Mouse (Mus musculus): ENCODE measurements around the gene 1700011L22Rik. TPM values are rescaled to one million over a fixed set of nuclear protein-coding genes. Genes with fewer than 3 reads are reported as not detected.

The 1700011L22Rik gene
- polyA plus RNA-seq, 1 experiment = not detected

DNA sequence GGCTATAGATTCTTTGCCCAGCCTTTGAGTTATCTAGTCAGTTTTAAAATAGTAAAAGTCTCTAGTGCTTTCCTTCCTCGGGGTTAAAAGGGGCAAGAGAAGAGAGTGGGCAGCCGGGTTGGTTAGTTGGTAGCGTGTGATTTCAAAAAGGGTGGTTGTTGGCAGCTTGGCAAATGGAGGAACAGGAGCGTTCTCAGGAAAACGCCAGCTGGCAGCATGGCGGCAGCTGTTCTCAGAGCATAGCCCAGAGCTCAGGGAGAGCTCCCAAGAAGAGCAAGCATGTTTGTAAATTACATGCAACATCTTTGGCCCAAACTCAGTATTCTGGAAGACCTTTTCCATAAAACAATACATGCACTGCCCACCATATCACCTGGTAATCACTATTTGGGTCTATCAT, 5.4 kb upstream of the 1700011L22Rik start:
- TF ChIP-seq POLR2A (IDR thresholded peaks at IDR 0.05; ENCODE audit: extremely low read depth, insufficient read depth, low read length) (no peak), CTCF (IDR thresholded peaks at IDR 0.05; ENCODE audit: extremely low read depth, insufficient read depth, low read length) (no peak)
- H3K4me1 ChIP-seq (ENCODE audit: control insufficient read depth, insufficient read depth, low read length) = no peaks in the 10 kb centered on the region
- H3K27ac ChIP-seq (ENCODE audit: insufficient read depth, low read length) = no peak overlapping the region
- H3K4me3 ChIP-seq (ENCODE audit: insufficient read depth, low read length) = no peak overlapping the region

GRCm38 (mm10) chr8:79243422-79243821, 4.9 kb downstream of the 1700011L22Rik start:
- H3K4me3 ChIP-seq (ENCODE audit: insufficient read depth, low read length) = no peak overlapping the region
- H3K4me1 ChIP-seq (ENCODE audit: control insufficient read depth, insufficient read depth, low read length) = no peaks in the 10 kb centered on the region
- no peak overlapping the region for H3K27ac ChIP-seq (ENCODE audit: insufficient read depth, low read length)
- no peak for TF ChIP-seq CTCF (IDR thresholded peaks at IDR 0.05; ENCODE audit: extremely low read depth, insufficient read depth, low read length)
- TF ChIP-seq POLR2A (IDR thresholded peaks at IDR 0.05; ENCODE audit: extremely low read depth, insufficient read depth, low read length) = no peak

DNA sequence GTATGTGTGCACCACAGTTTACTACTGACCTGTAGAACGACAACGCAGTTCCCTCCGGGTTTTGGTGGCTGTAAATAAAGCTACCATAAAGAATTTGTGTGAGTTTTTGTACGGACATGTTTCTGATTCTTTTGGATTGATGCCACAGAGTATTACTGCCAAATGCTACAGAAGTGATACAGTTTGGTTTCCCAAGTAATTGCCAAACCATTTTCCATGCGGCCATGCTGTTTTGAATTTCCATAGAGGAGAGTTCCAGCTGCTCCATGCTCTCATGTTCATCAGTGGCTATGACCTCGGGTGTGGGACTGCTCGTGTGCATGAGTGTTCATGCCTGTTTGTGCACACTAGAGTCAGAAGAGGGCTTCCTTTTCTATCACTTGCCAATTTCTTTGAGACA, 8.4 kb downstream of the 1700011L22Rik start:
- no peak overlapping the region for H3K27ac ChIP-seq (ENCODE audit: insufficient read depth, low read length)
- H3K4me1 ChIP-seq (ENCODE audit: control insufficient read depth, insufficient read depth, low read length) = no peaks in the 10 kb centered on the region
- no peak for TF ChIP-seq POLR2A (IDR thresholded peaks at IDR 0.05; ENCODE audit: extremely low read depth, insufficient read depth, low read length)
- TF ChIP-seq CTCF (IDR thresholded peaks at IDR 0.05; ENCODE audit: extremely low read depth, insufficient read depth, low read length) = no peak
- H3K4me3 ChIP-seq (ENCODE audit: insufficient read depth, low read length) = no peak overlapping the region

- no peak for TF ChIP-seq CTCF (IDR thresholded peaks at IDR 0.05; ENCODE audit: extremely low read depth, insufficient read depth, low read length)
- TF ChIP-seq POLR2A (IDR thresholded peaks at IDR 0.05; ENCODE audit: extremely low read depth, insufficient read depth, low read length) = no peak
- Histone ChIP-seq H3K27ac (ENCODE audit: insufficient read depth, low read length) (no peak overlapping the region), H3K4me1 (ENCODE audit: control insufficient read depth, insufficient read depth, low read length) (no peaks in the 10 kb centered on the region), H3K4me3 (ENCODE audit: insufficient read depth, low read length) (no peak overlapping the region)
These were observed 9.1 kb downstream of the 1700011L22Rik start for GRCm38 (mm10) chr8:79239320-79239719.

- TF ChIP-seq POLR2A (IDR thresholded peaks at IDR 0.05; ENCODE audit: extremely low read depth, insufficient read depth, low read length) (no peak), CTCF (IDR thresholded peaks at IDR 0.05; ENCODE audit: extremely low read depth, insufficient read depth, low read length) (no peak)
- Histone ChIP-seq H3K27ac (ENCODE audit: insufficient read depth, low read length) (no peak overlapping the region), H3K4me3 (ENCODE audit: insufficient read depth, low read length) (no peak overlapping the region), H3K4me1 (ENCODE audit: control insufficient read depth, insufficient read depth, low read length) (no peaks in the 10 kb centered on the region)
These were observed 19.0 kb downstream of the 1700011L22Rik start for GRCm38 (mm10) chr8:79229266-79229888.

- no peak overlapping the region for H3K4me3 ChIP-seq (ENCODE audit: insufficient read depth, low read length)
- no peaks in the 10 kb centered on the region for H3K4me1 ChIP-seq (ENCODE audit: control insufficient read depth, insufficient read depth, low read length)
- no peak overlapping the region for H3K27ac ChIP-seq (ENCODE audit: insufficient read depth, low read length)
- TF ChIP-seq POLR2A (IDR thresholded peaks at IDR 0.05; ENCODE audit: extremely low read depth, insufficient read depth, low read length) (no peak), CTCF (IDR thresholded peaks at IDR 0.05; ENCODE audit: extremely low read depth, insufficient read depth, low read length) (no peak)
These were observed 20.5 kb downstream of the 1700011L22Rik start for GRCm38 (mm10) chr8:79227916-79228315.

GRCm38 (mm10) chr8:79227194-79227593, 21.2 kb downstream of the 1700011L22Rik start:
- no peak overlapping the region for H3K4me3 ChIP-seq (ENCODE audit: insufficient read depth, low read length)
- no peak for TF ChIP-seq POLR2A (IDR thresholded peaks at IDR 0.05; ENCODE audit: extremely low read depth, insufficient read depth, low read length)
- TF ChIP-seq CTCF (IDR thresholded peaks at IDR 0.05; ENCODE audit: extremely low read depth, insufficient read depth, low read length) = no peak
- no peak overlapping the region for H3K27ac ChIP-seq (ENCODE audit: insufficient read depth, low read length)
- no peaks in the 10 kb centered on the region for H3K4me1 ChIP-seq (ENCODE audit: control insufficient read depth, insufficient read depth, low read length)

GRCm38 (mm10) chr8:79226046-79226445, 22.3 kb downstream of the 1700011L22Rik start:
- TF ChIP-seq POLR2A (IDR thresholded peaks at IDR 0.05; ENCODE audit: extremely low read depth, insufficient read depth, low read length) (no peak), CTCF (IDR thresholded peaks at IDR 0.05; ENCODE audit: extremely low read depth, insufficient read depth, low read length) (no peak)
- no peak overlapping the region for H3K27ac ChIP-seq (ENCODE audit: insufficient read depth, low read length)
- H3K4me3 ChIP-seq (ENCODE audit: insufficient read depth, low read length) = no peak overlapping the region
- no peaks in the 10 kb centered on the region for H3K4me1 ChIP-seq (ENCODE audit: control insufficient read depth, insufficient read depth, low read length)

- no peaks in the 10 kb centered on the region for H3K4me1 ChIP-seq (ENCODE audit: control insufficient read depth, insufficient read depth, low read length)
- no peak overlapping the region for H3K27ac ChIP-seq (ENCODE audit: insufficient read depth, low read length)
- H3K4me3 ChIP-seq (ENCODE audit: insufficient read depth, low read length) = no peak overlapping the region
- TF ChIP-seq POLR2A (IDR thresholded peaks at IDR 0.05; ENCODE audit: extremely low read depth, insufficient read depth, low read length) = no peak
- no peak for TF ChIP-seq CTCF (IDR thresholded peaks at IDR 0.05; ENCODE audit: extremely low read depth, insufficient read depth, low read length)
These were observed 22.8 kb downstream of the 1700011L22Rik start for GRCm38 (mm10) chr8:79225586-79225985.

GRCm38 (mm10) chr8:79224363-79224762, 24.0 kb downstream of the 1700011L22Rik start:
- no peaks in the 10 kb centered on the region for H3K4me1 ChIP-seq (ENCODE audit: control insufficient read depth, insufficient read depth, low read length)
- TF ChIP-seq CTCF (IDR thresholded peaks at IDR 0.05; ENCODE audit: extremely low read depth, insufficient read depth, low read length) (no peak), POLR2A (IDR thresholded peaks at IDR 0.05; ENCODE audit: extremely low read depth, insufficient read depth, low read length) (no peak)
- no peak overlapping the region for H3K4me3 ChIP-seq (ENCODE audit: insufficient read depth, low read length)
- H3K27ac ChIP-seq (ENCODE audit: insufficient read depth, low read length) = no peak overlapping the region
